Mouse (Mus musculus) spleen, adult 2 months (tissue): ENCODE results near the gene Nxph3. TPM values are rescaled to one million over a fixed set of nuclear protein-coding genes. Genes with fewer than 3 reads are reported as not detected.
A peak's percentile ranks its signal among the peaks of the same experiment; 100 is the strongest.

Experiments
- DNase-seq, 2 experiments: peaks; one replicate each; pipeline versions ENCODE4 v3.0.0 to v3.0.0-alpha.2; 2012 to 2021; ENCODE audit warnings: low spot score in 2 of 2, low read depth in 1 of 2
- H3K27ac ChIP-seq: fragments of 200-500 bp; 2 replicates; pipeline ENCODE4 v1.5.1; 2012; ENCODE audit warnings: low read length, inconsistent platforms; ENCODE audit not compliant: insufficient read depth
- H3K27me3 ChIP-seq: fragments of 200-500 bp; 2 replicates; pipeline ENCODE4 v1.6.1; 2012; ENCODE audit warnings: mild to moderate bottlenecking, moderate library complexity, low read length, inconsistent platforms; ENCODE audit not compliant: control insufficient read depth, insufficient read depth
- H3K36me3 ChIP-seq: fragments of 200-500 bp; 2 replicates; pipeline ENCODE4 v1.6.1; 2012; ENCODE audit warnings: mild to moderate bottlenecking, low read length, inconsistent platforms; ENCODE audit not compliant: control insufficient read depth, insufficient read depth
- H3K4me1 ChIP-seq: fragments of 200-500 bp; 2 replicates; pipeline ENCODE4 v1.6.1; 2011; ENCODE audit warnings: inconsistent platforms; ENCODE audit not compliant: control insufficient read depth, insufficient read depth, insufficient read length
- H3K4me3 ChIP-seq: fragments of 200-500 bp; 2 replicates; pipeline ENCODE4 v1.5.1; 2011; ENCODE audit warnings: mild to moderate bottlenecking, inconsistent platforms; ENCODE audit not compliant: insufficient read depth, insufficient read length; ENCODE audit errors: extremely low read depth
- CTCF ChIP-seq: fragments of 200-500 bp; IDR thresholded peaks from 2 replicates; pipeline ENCODE4 v1.5.1; 2011; ENCODE audit warnings: mild to moderate bottlenecking, inconsistent platforms; ENCODE audit not compliant: insufficient read depth, insufficient read length, insufficient replicate concordance; ENCODE audit errors: extremely low read depth
- POLR2A ChIP-seq: fragments of 200-500 bp; IDR thresholded peaks from 2 replicates; pipeline ENCODE4 v1.6.1; 2011; ENCODE audit warnings: low read depth, low read length, inconsistent platforms
- WGBS: fragments of 180-500 bp; shearing (Covaris S2); methylation state at CpG from one replicate; pipeline ENCODE4 v1.1.7; 2018; 5-methylcytosine and 5-hydroxymethylcytosine counted together
- polyA plus RNA-seq: library from polyadenylated mRNA; depleted of rRNA; stranded (reverse); fragments of >200 nt; gene quantifications from 2 replicates; pipeline ENCODE4 v1.2.3, GENCODE M21; 2012

Nxph3 gene
- polyA plus RNA-seq, 1 experiment, result 0.54 TPM

- H3K36me3 ChIP-seq, result no peaks in the 10 kb centered on the region
- no peak overlapping the region for H3K4me3 ChIP-seq
- no peak for DNase-seq
- TF ChIP-seq CTCF (no peak), POLR2A (no peak)
- 76% methylated on average over 13 of the region's 13 CpGs for WGBS
- no peaks in the 10 kb centered on the region for H3K4me1 ChIP-seq
- no peak overlapping the region for H3K27ac ChIP-seq
- no peaks in the 10 kb centered on the region for H3K27me3 ChIP-seq
Measured at GRCm38 (mm10) chr11:95532353-95533072, 18.1 kb upstream of the Nxph3 start.

GRCm38 (mm10) chr11:95528231-95528630, 13.9 kb upstream of the Nxph3 start:
- Histone ChIP-seq H3K27ac (no peak overlapping the region), H3K36me3 (no peaks in the 10 kb centered on the region), H3K4me1 (no peaks in the 10 kb centered on the region), H3K27me3 (no peaks in the 10 kb centered on the region), H3K4me3 (no peak overlapping the region)
- WGBS, result 82% methylated on average over 3 of the region's 3 CpGs
- TF ChIP-seq CTCF (no peak), POLR2A (no peak)
- DNase-seq, result no peak

- Histone ChIP-seq H3K4me1 (no peaks in the 10 kb centered on the region), H3K4me3 (no peak overlapping the region), H3K36me3 (no peaks in the 10 kb centered on the region), H3K27ac (no peak overlapping the region), H3K27me3 (no peaks in the 10 kb centered on the region)
- no peak for TF ChIP-seq POLR2A
- no peak for TF ChIP-seq CTCF
- DNase-seq, result no peak
- 84% methylated on average over 8 of the region's 8 CpGs for WGBS
Measured at GRCm38 (mm10) chr11:95527307-95527706, 12.9 kb upstream of the Nxph3 start.

DNA sequence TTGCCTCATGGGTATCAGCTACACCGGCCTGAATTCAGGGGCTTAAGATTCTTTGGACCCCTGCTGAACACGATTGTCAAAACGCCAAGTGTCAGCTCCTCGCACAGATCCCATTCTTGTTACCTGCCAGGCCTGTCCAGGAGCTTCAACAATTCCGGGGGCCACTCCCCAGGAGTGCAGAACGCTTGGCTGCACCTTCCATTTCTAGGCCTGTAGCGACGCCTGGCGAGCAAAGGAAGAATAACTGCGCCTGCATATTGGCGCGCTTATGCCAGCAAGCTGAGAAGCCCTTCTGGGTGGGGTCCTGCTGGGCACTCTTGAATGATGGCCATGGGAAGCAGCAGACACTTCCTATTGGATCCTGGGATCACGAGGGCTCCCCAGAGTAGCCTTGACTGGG, 7.2 kb upstream of the Nxph3 start:
- H3K4me1 ChIP-seq, result 0 out of 2 replicates have a peak, but pooled peaks cover 4% of the 10 kb centered on the region
- 2% methylated on average over 13 of the region's 13 CpGs for WGBS
- DNase-seq, result peak; percentile 35 to 54
- H3K27me3 ChIP-seq, result no peaks in the 10 kb centered on the region
- no peaks in the 10 kb centered on the region for H3K36me3 ChIP-seq
- TF ChIP-seq POLR2A, result no peak
- TF ChIP-seq CTCF, result peak; percentile 84
- no peak overlapping the region for H3K27ac ChIP-seq
- H3K4me3 ChIP-seq, result no peak overlapping the region

GRCm38 (mm10) chr11:95520456-95521072, 6.2 kb upstream of the Nxph3 start:
- H3K36me3 ChIP-seq, result no peaks in the 10 kb centered on the region
- TF ChIP-seq POLR2A (no peak), CTCF (peak; percentile 98)
- H3K4me1 ChIP-seq, result 0 out of 2 replicates have a peak, but pooled peaks cover 4% of the 10 kb centered on the region
- WGBS, result 5% methylated on average over 27 of the region's 27 CpGs
- peak overlapping the region; percentile 15; the same call in 1 of the 2 replicates for H3K4me3 ChIP-seq
- H3K27me3 ChIP-seq, result peaks cover 2% of the 10 kb centered on the region; the same call in 1 of the 2 replicates
- no peak overlapping the region for H3K27ac ChIP-seq
- DNase-seq, result peak; percentile 66 to 79

DNA sequence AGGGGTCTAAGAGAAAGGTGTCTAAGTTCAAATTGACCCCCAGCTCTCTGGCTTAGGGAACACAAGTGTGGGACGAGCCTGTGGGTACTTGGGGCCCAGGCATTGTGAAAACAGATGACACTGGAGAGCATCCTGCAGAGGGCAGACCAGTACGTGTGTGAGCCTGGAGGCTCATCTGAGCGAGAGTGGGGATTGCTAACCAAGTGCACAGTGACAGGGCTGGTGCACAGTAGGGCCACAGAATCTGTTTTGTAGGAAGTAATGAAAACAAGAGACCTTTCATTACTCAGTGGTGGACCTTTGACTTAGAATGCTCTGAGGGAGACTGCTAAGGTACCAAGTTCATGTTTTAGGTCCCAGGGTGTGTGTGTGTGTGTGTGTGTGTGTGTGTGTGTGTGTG, 5.6 kb upstream of the Nxph3 start:
- no peak overlapping the region for H3K4me3 ChIP-seq
- WGBS, result 60% methylated on average over 3 of the region's 3 CpGs
- no peaks in the 10 kb centered on the region for H3K36me3 ChIP-seq
- DNase-seq, result no peak
- peaks cover 5% of the 10 kb centered on the region for H3K27me3 ChIP-seq
- TF ChIP-seq CTCF, result no peak
- no peak for TF ChIP-seq POLR2A
- H3K4me1 ChIP-seq, result 0 out of 2 replicates have a peak, but pooled peaks cover 4% of the 10 kb centered on the region
- H3K27ac ChIP-seq, result no peak overlapping the region

DNA sequence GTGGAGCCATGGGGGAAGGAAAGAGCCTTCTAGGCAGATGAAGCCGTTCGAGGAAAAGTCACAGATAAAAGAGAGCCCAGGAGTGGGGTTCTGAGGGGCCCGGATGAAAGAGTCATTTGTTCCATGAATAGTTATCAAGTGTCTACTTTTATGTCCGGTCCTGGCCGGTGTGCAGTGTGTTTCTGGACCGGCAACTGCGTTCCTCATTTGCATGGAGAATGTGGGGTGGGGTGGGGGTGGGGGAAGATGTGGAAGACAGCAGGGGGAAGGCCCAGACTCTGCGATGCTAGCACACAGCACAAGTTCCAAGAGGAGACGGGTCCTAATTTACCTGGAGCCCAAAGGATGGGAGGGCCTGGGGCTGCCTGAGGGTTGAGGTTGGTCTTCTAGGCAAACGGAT, 4.9 kb upstream of the Nxph3 start:
- Histone ChIP-seq H3K27ac (no peak overlapping the region), H3K4me3 (no peak overlapping the region), H3K36me3 (no peaks in the 10 kb centered on the region), H3K27me3 (peaks cover 9% of the 10 kb centered on the region), H3K4me1 (peaks cover 7% of the 10 kb centered on the region; the same call in 1 of the 2 replicates)
- 85% methylated on average over 10 of the region's 10 CpGs for WGBS
- TF ChIP-seq CTCF (no peak), POLR2A (no peak)
- no peak for DNase-seq
